Mouse (Mus musculus): ENCODE data around the gene Spata45. TPM values are rescaled to one million over a fixed set of nuclear protein-coding genes. Genes with fewer than 3 reads are reported as not detected.
"Not testable (repeated sequence)": the region's sequence is repeated elsewhere in the genome, so short reads cannot be mapped to it uniquely, and the experiment has no call there.

Spata45 gene
- total RNA-seq (2014; fragmentation: Nextera tagmentation), result not detected in 2 replicates
- total RNA-seq (2017), result not detected in 2 replicates

DNA sequence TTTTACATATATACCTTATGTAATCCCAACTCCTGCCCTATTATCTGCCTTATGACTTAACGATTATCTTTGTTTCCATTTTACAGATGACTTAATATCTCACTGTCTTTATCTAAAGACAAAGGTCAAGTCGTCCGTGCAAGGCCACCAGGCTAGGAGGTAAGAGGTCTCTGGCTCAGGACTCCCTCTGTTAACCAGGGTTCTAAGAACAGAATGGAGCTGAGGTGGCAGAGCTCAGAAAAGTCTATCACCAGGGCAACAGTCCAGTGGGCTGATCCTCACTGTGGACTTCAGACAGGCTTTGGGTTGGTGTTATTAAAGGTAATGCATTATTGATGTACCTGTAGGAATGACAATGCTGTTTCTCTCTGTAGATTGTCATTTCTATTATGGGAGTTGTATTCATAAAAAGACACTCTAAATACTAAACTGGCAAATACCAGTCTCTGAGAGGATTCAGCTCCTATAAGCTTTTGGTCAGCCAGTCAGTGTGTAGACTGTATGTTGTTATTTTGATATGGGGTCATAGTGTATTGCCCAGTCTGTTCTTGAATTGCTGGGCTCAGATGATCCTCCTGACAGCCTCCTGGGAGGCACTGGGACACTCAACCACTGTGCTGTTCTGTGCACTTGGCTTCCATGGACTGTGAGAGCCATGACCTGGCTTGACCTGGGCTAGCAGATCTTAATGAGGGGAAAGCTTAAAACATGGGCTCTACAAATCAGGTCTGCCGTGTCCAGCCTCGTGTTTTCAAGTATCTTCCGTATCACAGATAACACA is at the start of gene Spata45:
Spata45 (plus strand) TSS at position 86 of the 781 bp plus-strand sequence.
- ATAC-seq (replicated peaks; ENCODE audit: low FRiP score, low TSS enrichment, poor library complexity, severe bottlenecking), result no peak

DNA sequence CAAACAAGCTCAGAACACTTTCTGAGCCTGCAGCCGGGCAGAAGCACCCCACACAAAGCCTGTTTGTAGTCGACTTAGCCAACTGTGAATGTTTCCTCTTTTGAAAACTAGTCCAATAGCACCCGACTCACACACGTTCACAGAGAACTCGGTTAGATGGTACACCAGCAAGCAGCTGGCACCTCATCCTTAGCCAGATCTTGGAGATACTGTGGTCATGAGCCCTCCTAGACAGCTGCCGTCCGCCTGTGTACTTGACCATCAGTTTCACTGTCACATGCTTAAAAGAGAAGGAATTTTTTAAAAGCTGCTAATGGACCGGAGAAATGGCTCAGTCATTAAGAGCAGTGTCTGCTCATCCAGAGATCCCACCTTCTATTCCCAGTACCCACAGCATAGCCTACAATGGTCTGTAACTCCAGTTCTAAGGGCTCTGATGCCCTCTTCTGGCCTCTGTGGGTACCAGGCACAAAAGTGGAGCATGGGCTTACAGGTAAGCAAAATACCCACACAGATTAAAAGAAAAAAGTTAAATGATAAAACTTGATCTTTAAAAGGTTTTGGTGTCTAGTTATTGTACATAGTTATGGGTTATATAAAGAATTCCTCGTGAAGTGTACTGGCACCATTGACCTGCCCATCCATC is 46.9 kb upstream of the Spata45 start:
- 0 out of 2 replicates have a peak, but pooled peaks have one; percentile 55 for ATAC-seq (replicated peaks; ENCODE audit: low FRiP score, low TSS enrichment, poor library complexity, severe bottlenecking)

DNA sequence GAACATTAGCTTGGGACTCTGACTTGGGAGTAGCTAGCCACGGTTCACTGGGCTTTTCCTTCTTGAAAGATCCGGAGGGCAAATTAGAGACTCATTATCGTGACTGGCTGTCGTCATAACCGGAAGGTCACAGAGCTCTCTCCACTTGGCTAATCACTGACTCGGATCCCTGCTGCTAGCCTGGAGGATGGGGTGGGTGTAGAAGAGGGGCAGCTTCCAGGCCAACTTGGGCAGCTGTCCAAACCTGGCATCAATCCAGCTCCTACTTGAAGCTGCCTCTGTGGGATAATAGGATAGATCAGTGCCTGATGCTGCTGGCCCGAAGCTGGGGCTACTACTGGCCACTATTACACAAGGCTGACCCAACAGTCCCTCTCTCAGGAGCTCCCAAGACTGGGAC is 40.9 kb upstream of the Spata45 start:
- no peak for ATAC-seq (replicated peaks; ENCODE audit: low FRiP score, low TSS enrichment, poor library complexity, severe bottlenecking)

DNA sequence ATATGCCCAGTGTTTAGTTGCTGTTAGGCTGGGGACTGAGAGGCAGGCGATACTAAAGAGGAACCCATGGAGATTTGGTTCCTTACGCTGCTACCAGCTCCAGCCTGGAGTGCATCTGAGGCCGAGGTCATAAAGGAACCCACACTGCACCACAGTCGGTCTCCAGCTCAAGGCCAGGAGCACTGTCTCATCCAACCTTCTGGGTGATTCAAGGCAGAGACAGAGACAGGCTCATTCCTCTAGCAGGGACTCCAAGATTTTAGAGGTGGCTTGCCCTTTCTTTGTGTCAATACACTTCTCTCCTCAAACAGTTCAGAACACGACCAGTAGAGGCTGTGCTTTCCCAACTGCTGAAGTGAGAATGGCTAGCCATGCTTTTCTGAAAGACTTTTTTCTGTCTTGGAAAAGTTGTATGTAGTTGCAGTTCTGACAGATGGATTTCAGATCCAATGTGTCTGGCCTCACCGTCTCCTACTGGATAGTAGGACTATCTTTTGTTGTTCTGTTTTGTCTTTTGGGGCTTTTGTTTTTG is 40.0 kb upstream of the Spata45 start:
- ATAC-seq (replicated peaks; ENCODE audit: low FRiP score, low TSS enrichment, poor library complexity, severe bottlenecking), result no peak

DNA sequence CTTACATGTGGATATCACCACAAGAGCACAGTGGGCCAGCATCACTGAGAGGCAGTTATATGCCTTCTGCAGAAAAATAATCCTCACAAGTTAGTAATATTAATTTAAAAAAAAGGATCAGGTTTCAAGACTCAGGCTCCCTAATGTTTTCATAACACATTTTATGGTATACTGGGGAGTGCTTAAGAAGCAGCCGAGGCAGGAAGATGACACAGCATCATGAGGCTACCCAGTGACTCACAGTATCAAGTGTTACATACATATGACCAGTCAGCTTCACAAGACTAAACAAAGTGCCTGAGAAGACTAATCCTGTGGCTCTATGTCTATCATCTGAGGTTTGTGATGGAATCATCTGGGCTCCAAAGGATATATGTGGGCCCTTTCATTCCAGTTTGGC is 38.4 kb upstream of the Spata45 start:
- ATAC-seq (replicated peaks; ENCODE audit: low FRiP score, low TSS enrichment, poor library complexity, severe bottlenecking), result no peak

DNA sequence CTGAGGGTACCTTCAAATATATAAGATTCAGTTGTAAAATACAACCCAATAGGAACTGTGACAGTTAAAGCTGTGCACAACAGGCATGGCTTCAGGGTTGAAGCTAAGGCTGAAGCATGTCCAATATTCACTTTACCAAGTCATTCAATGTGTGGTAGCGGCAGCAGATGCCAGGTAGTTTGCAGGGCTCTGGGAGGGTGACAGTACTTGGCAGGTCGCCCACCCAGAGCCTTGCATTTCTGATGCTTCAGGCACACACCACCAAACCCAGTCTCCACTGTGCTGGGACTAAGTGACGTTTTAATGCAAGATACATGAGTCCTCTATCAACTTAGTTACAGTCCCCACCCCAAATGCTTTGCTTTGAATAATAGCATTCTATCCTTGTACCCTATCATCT is 35.8 kb upstream of the Spata45 start:
- ATAC-seq (replicated peaks; ENCODE audit: low FRiP score, low TSS enrichment, poor library complexity, severe bottlenecking), result no peak

DNA sequence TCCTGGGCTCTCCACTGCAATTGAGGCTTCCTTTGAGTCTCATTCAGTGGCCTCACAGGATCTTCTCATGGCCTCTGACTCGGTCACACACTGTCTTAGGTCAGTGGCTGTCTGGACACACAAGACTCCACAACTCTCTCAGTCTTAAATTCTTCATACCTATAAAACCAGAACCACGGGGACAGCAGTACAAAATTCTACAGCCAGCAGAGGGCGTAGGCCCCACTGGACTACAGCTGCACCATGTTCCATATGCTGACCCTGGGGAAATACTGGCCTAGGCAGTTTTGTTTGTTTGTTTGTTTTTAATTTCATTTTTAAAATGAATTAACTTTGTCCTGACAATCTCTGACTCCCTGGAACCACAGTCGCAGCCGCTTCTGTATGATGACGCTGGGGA is 34.2 kb upstream of the Spata45 start:
- peak; percentile 74; the same call in 1 of the 2 replicates for ATAC-seq (replicated peaks; ENCODE audit: low FRiP score, low TSS enrichment, poor library complexity, severe bottlenecking)

DNA sequence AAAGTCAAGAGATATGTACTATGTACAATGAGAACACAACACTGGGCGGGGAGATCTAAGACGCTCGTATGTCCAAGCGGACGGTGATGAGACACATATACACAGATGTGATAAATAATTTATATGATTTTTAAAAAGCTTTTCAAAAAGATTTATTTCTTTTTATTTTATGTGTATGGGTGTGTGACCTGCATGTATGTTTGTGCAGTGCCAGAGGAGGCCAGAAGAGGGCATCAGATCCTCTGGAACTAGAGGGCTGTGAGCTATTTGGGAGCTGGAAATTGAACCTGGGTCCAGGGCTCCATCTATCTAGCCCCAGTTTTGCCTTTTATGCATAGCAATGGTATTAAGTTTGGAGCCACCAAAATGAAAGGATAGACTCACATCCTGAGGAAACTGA is 27.7 kb upstream of the Spata45 start:
- ATAC-seq (replicated peaks; ENCODE audit: low FRiP score, low TSS enrichment, poor library complexity, severe bottlenecking), result no peak

DNA sequence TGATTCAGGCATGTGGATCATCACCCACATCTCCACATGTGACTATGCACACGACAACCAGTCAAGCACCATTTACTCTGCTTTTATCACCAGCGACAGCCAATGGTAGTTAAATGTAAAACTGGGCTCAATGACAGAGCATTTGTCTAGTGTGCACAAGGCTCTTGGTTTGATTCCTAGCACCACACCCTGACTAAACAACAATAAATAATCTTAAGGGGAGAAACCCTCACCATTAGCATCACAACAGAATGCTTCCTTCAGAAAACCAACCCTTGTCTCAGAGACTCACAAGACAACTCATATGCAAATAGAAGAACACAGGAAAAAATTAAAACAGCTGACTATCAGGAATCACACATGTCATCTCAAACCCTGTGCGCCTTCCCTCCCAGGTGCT is 22.2 kb upstream of the Spata45 start:
- no peak for ATAC-seq (replicated peaks; ENCODE audit: low FRiP score, low TSS enrichment, poor library complexity, severe bottlenecking)

DNA sequence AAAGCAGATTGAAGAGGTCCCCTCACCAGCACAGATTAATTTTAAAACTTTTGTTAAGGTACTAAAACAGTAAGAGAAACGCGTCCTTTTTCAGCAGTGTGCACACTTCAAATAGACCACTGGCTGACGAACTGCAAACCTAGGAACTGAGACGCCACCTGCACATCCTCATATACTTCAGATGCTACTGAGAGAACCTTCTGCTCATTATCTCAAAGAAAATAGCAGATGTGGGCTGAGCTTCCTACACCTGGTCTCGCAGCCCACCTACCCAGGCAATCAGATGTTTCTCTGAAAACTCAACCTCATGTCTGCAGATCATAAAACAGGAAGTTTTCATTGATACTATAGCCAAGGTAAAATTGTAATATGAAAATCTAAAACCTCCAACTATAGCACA is 16.6 kb upstream of the Spata45 start:
- no peak for ATAC-seq (replicated peaks; ENCODE audit: low FRiP score, low TSS enrichment, poor library complexity, severe bottlenecking)

DNA sequence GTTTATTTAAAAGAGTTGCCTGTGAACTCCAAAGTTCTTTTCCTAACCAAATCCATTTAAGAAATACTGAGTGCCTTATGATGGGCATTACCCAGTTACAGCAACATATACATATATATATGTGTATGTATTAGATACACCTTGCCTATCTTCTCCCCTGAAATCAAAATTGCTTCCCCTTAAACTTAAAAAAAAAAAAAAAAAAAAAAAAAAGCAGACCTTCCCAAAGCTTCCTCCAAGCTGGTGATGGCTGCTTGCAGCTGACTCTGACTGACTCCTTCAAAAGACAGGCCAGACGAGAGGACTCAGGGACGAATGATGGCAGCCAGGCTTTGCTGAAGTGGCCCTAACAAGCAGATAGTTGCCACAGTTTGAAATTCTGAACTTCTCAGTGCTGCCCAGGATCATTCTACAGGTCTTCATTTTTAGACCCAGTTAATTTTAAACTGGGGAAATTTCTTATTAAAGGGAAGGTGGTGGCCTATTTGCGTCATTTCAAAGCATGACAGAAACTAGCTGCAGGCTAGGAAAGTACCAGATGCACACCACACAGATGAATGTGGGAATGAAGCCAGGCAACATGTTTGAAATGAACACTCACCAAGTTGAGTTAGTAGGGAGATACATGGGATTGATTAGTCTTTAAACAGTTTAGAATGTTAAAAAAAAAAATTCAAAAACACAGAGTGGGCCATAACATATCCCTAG is 16.1 kb upstream of the Spata45 start:
- no peak for ATAC-seq (replicated peaks; ENCODE audit: low FRiP score, low TSS enrichment, poor library complexity, severe bottlenecking)

DNA sequence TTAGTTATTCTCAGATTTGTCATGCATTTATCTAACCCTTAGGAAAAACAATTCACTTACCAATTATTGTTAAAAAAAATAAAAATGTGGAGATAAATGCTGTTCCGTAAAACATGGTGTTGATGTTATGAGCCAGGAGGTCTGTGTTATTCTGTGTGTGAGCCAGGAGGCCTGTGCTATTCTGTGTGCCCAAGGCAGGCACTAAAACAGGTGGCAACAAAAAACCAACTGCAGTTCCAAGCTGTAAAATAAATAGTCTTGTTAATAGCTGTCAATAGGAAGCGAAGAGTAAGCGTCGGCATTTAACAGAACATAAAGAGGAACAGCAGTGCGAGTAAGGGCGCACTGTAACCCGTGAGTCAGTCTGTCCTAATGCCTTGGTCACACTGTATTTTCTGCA is 15.4 kb upstream of the Spata45 start:
- no peak for ATAC-seq (replicated peaks; ENCODE audit: low FRiP score, low TSS enrichment, poor library complexity, severe bottlenecking)

DNA sequence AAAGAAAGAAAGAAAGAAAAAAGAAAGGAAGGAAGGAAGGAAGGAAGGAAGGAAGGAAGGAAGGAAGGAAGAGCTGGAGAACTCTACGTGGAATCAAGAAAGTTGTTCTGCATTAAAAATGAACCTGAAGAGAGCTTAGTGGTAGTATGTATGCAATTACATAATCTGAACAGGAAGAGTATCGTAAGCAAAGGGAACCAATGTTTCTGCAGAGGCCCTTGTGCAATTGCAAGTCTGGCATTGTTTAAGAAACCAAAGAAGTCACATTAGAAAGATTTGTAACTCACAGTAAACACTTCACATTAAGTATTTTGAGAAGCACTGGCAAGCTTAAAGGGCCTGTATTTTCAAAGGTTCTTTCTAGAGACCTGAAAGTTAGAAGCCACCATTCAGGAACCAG is 13.3 kb upstream of the Spata45 start:
- ATAC-seq (replicated peaks; ENCODE audit: low FRiP score, low TSS enrichment, poor library complexity, severe bottlenecking), result no peak

DNA sequence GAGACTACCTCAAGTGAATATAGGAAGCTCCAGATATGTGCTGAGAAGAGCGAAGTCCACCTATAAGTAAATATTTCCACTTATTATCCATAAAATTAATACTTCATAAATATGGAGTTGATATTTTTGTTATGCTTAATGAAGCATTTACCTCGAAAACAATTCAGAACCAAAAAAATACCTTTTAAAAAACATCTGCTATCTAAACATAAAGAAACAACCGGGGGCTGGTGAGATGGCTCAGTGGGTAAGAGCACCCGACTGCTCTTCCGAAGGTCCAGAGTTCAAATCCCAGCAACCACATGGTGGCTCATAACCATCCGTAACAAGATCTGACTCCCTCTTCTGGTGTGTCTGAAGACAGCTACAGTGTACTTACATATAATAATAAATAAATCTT is 12.6 kb upstream of the Spata45 start:
- not testable (repeated sequence) for ATAC-seq (replicated peaks; ENCODE audit: low FRiP score, low TSS enrichment, poor library complexity, severe bottlenecking)

DNA sequence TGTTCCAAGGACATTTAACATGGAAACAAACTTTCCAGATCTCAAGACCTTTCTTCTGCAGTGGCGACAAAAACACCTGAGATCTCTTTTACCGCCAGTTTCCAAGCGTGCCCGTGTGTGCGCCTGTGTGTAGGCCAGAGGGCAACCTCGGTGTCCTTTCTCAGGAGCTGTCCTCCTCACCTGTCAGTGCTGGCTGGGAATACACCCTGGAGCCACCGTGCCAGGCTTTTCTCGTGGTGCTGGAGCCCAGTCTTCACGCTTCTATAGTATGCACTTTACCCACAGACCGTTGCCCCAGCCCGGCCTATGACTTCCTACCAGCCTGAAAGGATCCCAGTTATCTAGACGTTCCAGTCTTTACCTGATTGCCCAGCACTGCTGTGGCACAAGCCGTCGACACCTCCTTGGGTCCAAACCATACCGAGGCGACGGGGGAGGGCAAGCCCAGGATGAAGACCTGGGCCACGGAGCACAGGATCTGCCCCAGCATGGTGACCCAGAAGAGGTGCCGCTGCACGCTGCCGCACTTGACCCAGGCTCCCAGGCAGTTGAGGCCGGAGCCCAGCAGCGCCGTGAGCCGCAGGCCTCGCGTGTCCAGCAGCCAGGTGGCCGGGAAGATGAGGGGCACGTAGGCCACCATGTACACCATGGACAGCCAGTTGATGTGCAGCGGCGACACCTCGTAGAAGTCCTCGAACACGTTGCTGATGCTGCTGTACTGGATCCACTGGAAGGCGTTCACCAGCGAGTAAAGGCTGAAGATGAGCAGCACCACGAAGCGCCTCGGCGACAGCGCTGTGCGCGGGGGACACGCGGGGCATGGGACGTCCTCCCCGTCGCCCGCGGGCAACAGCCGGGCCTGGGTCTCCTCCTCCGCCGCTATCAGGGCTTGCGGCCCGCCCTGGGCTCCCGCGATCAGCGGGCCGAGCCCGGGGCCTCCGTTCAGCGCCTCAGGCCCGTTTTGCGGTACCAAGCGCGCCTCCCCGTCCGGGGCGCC is 11.1 kb upstream of the Spata45 start:
- ATAC-seq (replicated peaks; ENCODE audit: low FRiP score, low TSS enrichment, poor library complexity, severe bottlenecking), result peak; percentile 47

DNA sequence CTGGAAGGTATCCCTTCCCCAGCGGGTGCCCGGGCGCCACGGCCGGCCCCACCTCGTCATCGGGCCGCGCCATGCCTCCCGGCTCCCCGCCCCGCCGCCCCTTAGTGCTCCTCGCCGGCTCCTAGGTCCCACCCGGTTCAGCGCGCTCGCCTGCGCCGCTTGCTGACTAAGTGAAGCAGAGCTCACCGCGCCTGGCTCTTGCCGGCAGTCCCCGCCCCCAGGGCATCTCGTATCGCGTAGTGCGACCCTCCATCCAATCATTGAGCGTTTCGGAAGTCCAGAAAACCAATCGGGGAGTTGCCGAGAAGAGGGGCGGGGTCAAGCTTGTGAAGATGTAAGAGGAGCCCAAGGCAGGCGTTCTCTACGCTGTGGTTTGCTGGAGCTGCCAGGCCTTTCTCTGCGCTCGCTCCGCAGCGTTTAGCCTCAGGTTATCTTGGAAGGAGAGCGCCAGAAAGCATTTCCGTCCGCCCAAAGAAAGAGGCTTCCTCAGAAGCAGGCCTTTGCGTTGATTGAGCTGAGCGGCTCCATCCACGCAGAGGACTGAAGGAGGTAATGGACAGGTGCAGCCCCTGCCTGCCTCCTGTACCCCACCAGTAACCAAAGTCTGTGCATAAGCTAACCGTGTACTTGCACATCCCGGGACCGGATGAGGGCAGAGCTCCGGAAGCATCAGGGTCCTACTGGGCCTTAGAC is 10.3 kb upstream of the Spata45 start, which contains the start of gene Flvcr1:
Flvcr1 (minus strand) TSS at position 138 of the 693 bp plus-strand sequence.
- ATAC-seq (replicated peaks; ENCODE audit: low FRiP score, low TSS enrichment, poor library complexity, severe bottlenecking), result peak; percentile 95

DNA sequence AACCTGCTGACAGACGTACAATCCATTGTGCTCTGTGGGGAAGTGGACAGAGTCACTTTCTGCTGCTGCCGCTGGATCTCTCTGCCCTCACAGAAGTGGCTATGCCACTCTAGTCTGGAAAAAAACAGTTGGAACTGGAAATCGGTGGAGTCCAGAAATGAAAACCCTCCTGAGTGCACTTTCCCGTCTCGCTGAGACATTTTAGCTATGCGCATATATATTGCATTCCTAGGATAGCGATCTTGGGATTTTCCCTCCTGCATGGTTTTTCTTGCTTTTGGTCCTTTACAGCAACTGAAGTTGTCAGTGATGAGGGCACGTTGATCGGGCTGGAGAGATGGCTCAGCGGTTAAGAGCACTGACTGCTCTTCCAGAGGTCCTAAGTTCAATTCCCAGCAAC is 6.3 kb upstream of the Spata45 start:
- no peak for ATAC-seq (replicated peaks; ENCODE audit: low FRiP score, low TSS enrichment, poor library complexity, severe bottlenecking)

DNA sequence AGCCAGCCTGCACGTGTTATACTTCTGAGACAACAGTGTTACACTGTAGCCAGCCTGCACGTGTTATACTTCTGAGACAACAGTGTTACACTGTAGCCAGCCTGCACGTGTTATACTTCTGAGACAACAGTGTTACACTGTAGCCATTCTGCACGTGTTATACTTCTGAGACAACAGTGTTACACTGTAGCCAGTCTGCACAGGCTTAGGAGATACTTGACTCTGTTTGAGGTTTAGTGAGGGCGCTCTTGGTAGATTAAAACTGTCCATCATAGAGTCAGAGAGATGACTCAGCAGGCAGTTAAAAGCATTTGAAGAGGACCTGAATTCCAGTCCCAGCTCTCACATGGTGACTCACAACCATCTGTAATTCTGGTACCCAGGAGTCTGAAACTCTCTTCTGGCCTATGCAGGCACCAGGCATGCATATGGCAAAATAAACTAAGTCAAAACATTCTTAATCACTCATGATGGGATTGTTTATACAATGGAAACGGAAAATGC is 5.5 kb upstream of the Spata45 start:
- not testable (repeated sequence) for ATAC-seq (replicated peaks; ENCODE audit: low FRiP score, low TSS enrichment, poor library complexity, severe bottlenecking)
